Comparison of ENCODE assay signal across 8 mouse cellular contexts in the genomic region with DNA sequence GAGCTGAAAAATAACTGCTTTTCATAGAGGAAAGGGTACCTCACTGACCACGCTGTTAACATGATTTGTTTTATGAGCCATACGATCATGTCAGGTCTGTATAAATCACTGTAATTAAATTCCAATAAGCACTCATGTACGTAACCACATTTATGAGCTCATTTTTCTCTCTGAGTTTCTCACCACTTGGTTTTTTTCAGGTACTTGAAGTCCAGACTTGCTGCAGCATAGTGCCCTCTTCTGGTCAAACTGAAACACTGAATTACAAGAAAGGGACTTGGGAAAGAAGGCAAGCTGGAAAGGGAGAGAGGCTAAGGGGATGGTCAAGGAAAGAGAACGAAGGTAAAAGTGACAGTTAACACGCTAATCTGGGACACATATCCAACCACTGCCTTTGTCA.
DNase-seq lines count a peak whose midpoint lies in the region; ATAC-seq lines count a peak whose summit lies in the region.

No protein-coding gene starts in this region.

- no peaks in the 10 kb centered on the region for H3K4me1 ChIP-seq in forebrain, embryonic 12.5 days
- H3K4me1 ChIP-seq in midbrain, embryonic 13.5 days (replicated peaks), result no peaks in the 10 kb centered on the region

- no peaks in the 10 kb centered on the region for H3K36me3 ChIP-seq in forebrain, embryonic 12.5 days (replicated peaks)
- no peaks in the 10 kb centered on the region for H3K36me3 ChIP-seq in midbrain, embryonic 13.5 days

- H3K9ac ChIP-seq in forebrain, embryonic 12.5 days, result no peak overlapping the region
- H3K9ac ChIP-seq in midbrain, embryonic 13.5 days (replicated peaks), result no peak overlapping the region

- H3K4me2 ChIP-seq in forebrain, embryonic 12.5 days, result no peak overlapping the region
- no peak overlapping the region for H3K4me2 ChIP-seq in midbrain, embryonic 13.5 days (replicated peaks)

- DNase-seq in adrenal gland, postnatal 14 days, result peak; percentile 21
- DNase-seq in adrenal gland, adult 18-20 months (ENCODE audit: low spot score in 2 of 2), result no peak
- peak; percentile 46 to 66 for DNase-seq in right cerebral cortex, postnatal 10 days (ENCODE audit: low spot score in 2 of 2)
- no peak for DNase-seq in right cerebral cortex, postnatal 36 days (ENCODE audit: low spot score in 2 of 2)
- DNase-seq in kidney, postnatal 14 days, result peak; percentile 50
- no peak for DNase-seq in spleen, adult 12 weeks (ENCODE audit: low spot score)

- ATAC-seq in forebrain, embryonic 12.5 days (ENCODE audit: low FRiP score), result peak; percentile 55; the same call in 1 of the 2 replicates
- ATAC-seq in midbrain, embryonic 13.5 days, result peak; percentile 48; the same call in 1 of the 2 replicates

- H3K9me3 ChIP-seq in forebrain, embryonic 12.5 days, result no peaks in the 10 kb centered on the region
- no peaks in the 10 kb centered on the region for H3K9me3 ChIP-seq in midbrain, embryonic 13.5 days

- no peak overlapping the region for H3K27ac ChIP-seq in forebrain, embryonic 12.5 days
- H3K27ac ChIP-seq in midbrain, embryonic 13.5 days, result no peak overlapping the region

- 19% methylated on average over 5 of the region's 5 CpGs for WGBS in forebrain, embryonic 12.5 days
- 27% methylated on average over 5 of the region's 5 CpGs for WGBS in midbrain, embryonic 13.5 days

- no peak overlapping the region for H3K4me3 ChIP-seq in forebrain, embryonic 12.5 days (replicated peaks)
- H3K4me3 ChIP-seq in midbrain, embryonic 13.5 days (replicated peaks), result no peak overlapping the region

- H3K27me3 ChIP-seq in forebrain, embryonic 12.5 days, result no peaks in the 10 kb centered on the region
- H3K27me3 ChIP-seq in midbrain, embryonic 13.5 days, result no peaks in the 10 kb centered on the region

Comparison
In these comparisons a context has a peak if more than half of its experiments do, and no peak if none do; other contexts are left out.
1. DNase-seq: peak in adrenal gland, postnatal 14 days (single experiment), right cerebral cortex, postnatal 10 days (2 of 2) and kidney, postnatal 14 days (single experiment); none in adrenal gland, adult 18-20 months (0 of 2), right cerebral cortex, postnatal 36 days (0 of 2) and spleen, adult 12 weeks (single experiment).